Mouse (Mus musculus) liver, embryonic 11.5 days (tissue): ENCODE results near the gene Cdt1. TPM values are rescaled to one million over a fixed set of nuclear protein-coding genes. Genes with fewer than 3 reads are reported as not detected.

ENCODE experiments used
- ATAC-seq: fragments of 200-750 bp; cut with Nextera tagmentation; replicated peaks from 2 replicates; pipeline ENCODE4 v1.8.0; 2017; ENCODE audit warnings: moderate number of reproducible peaks, mild to moderate bottlenecking, moderate TSS enrichment, moderate library complexity; ENCODE audit not compliant: low FRiP score
- DNase-seq: peaks from one replicate; pipeline ENCODE4 v3.0.0-alpha.2; 2017; ENCODE audit warnings: low spot score
- H3K27ac ChIP-seq: fragments of 300-500 bp; sonication (generic); 2 replicates; pipeline ENCODE4 v1.5.1; 2014; ENCODE audit warnings: mild to moderate bottlenecking, low read depth, low read length, control low read depth
- H3K27me3 ChIP-seq: fragments of 300-500 bp; sonication (generic); replicated peaks from 2 replicates; pipeline ENCODE4 v1.6.1; 2014; ENCODE audit warnings: low read length, mixed read lengths; ENCODE audit not compliant: control insufficient read depth, insufficient read depth
- H3K36me3 ChIP-seq: fragments of 300-500 bp; sonication (generic); 2 replicates; pipeline ENCODE4 v1.6.1; 2014; ENCODE audit warnings: mild to moderate bottlenecking, low read length, moderate library complexity, mixed read lengths; ENCODE audit not compliant: control insufficient read depth, insufficient read depth
- H3K4me1 ChIP-seq: fragments of 300-500 bp; sonication (generic); replicated peaks from 2 replicates; pipeline ENCODE4 v1.6.1; 2014; ENCODE audit warnings: low read length, mixed read lengths; ENCODE audit not compliant: control insufficient read depth, insufficient read depth
- H3K4me2 ChIP-seq: fragments of 300-500 bp; sonication (generic); 2 replicates; pipeline ENCODE4 v1.6.1; 2014; ENCODE audit warnings: mild to moderate bottlenecking, control low read depth, moderate library complexity
- H3K4me3 ChIP-seq: fragments of 300-500 bp; sonication (generic); 2 replicates; pipeline ENCODE4 v1.5.1; 2014; ENCODE audit warnings: low read depth, low read length, control low read depth
- H3K9ac ChIP-seq: fragments of 300-500 bp; sonication (generic); 2 replicates; pipeline ENCODE4 v1.6.1; 2014; ENCODE audit warnings: low read depth, low read length, control low read depth
- H3K9me3 ChIP-seq: fragments of 300-500 bp; sonication (generic); 2 replicates; pipeline ENCODE4 v1.6.1; 2016; ENCODE audit warnings: low read length, inconsistent platforms, mixed read lengths; ENCODE audit not compliant: control insufficient read depth
- WGBS: fragments of 180-500 bp; shearing (Covaris S2); extraction: QIAGEN DNeasy Blood & Tissue Kit; methylation state at CpG from one replicate; pipeline ENCODE4 v1.1.7; 2014; 5-methylcytosine and 5-hydroxymethylcytosine counted together
- polyA plus RNA-seq: library from polyadenylated mRNA; unstranded; fragments of >200 nt; fragmentation: Nextera tagmentation; extraction: Ambion mirVana; gene quantifications from 2 replicates; pipeline ENCODE4 v1.2.1, GENCODE M21; 2014

Gene Cdt1
- polyA plus RNA-seq, 1 experiment from 2014 or later = 93.2 TPM

DNA sequence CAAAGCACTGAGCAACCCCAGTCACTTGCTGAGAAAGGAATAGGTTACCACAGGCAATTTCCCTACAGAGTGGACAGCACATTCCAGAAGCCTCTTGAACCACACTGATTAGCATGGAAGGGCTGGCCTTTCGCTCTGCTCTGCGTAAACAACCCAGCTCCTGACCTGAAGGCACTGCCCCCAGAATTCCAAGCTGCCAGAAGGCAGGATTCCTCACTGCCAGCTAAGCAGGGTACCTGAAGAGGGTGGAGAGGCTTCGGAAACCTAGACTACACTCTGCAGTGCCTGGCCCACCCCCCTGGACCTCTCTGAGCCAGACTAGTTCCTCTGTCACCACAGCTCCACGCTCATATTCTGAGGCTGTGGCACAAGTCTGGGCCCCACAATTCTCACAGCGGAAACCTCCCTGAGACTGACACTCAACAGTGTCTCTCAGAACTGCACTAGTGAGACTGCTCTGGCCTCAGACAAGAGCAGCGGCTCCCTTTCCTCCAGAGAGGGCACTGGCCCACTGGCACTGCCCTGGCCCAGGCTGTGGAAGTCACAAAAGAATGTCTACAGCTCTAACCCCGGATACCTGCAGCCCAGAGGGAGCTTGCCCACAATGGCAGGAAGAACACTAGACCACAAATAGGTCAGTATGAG lies 41.2 kb upstream of the Cdt1 start:
- Histone ChIP-seq H3K4me1 (peaks cover 61% of the 10 kb centered on the region), H3K4me2 (no peak overlapping the region), H3K4me3 (no peak overlapping the region), H3K27ac (peak overlapping the region; percentile 67), H3K9ac (0 out of 2 replicates have a peak overlapping the region, but pooled peaks have one; percentile 4), H3K9me3 (no peaks in the 10 kb centered on the region), H3K27me3 (no peaks in the 10 kb centered on the region), H3K36me3 (peaks cover 10% of the 10 kb centered on the region)
- ATAC-seq (no peak), DNase-seq (no peak)
- WGBS = 58% methylated on average over 7 of the region's 7 CpGs

DNA sequence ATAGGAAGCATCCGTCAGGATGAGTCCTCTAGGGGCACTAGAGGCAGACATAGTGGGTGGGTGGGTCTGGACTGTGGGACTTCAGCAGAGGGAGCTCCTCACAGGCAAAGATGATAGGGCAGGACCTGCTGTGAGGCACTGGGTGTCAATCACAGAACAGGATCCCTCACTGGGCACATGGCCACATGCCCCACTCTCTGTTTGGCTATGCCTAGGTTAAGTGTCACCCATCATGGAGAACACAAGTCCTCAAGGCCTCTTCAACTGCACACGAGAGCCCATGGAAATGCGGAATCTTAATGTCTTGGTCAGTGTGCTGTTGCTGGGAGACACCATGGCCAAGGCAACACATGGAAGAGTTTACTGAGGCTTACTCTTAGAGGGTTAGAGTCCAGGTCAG lies 39.9 kb upstream of the Cdt1 start:
- H3K9me3 ChIP-seq = no peaks in the 10 kb centered on the region
- H3K27ac ChIP-seq = no peak overlapping the region
- no peak overlapping the region for H3K4me3 ChIP-seq
- H3K4me2 ChIP-seq = no peak overlapping the region
- no peaks in the 10 kb centered on the region for H3K27me3 ChIP-seq
- peaks cover 64% of the 10 kb centered on the region for H3K4me1 ChIP-seq
- ATAC-seq = no peak
- WGBS = 98% methylated on average over 3 of the region's 3 CpGs
- no peak for DNase-seq
- peaks cover 10% of the 10 kb centered on the region for H3K36me3 ChIP-seq
- H3K9ac ChIP-seq = no peak overlapping the region

DNA sequence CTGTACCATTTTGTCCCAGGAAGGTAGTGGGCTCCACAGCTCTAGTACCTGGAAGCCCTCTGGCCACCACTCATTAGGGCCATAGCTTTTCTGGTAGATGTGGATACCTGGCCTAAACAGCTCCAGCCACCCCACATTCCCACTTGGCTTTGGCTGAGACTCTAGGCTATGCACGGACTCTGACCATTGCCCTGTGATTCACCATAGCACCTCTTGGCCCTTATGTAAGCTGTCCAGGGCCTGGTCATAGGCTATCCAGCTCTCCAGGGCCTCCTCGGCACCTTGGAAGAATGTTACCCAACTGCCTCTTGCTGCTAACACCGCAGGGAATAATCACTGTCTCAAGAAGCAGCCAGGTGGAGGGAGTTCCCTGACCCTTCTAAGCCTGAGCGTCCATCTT lies 38.7 kb upstream of the Cdt1 start:
- Histone ChIP-seq H3K9ac (no peak overlapping the region), H3K36me3 (peaks cover 10% of the 10 kb centered on the region), H3K27me3 (no peaks in the 10 kb centered on the region), H3K9me3 (no peaks in the 10 kb centered on the region), H3K4me2 (no peak overlapping the region), H3K4me1 (peaks cover 56% of the 10 kb centered on the region), H3K27ac (no peak overlapping the region), H3K4me3 (no peak overlapping the region)
- DNase-seq = no peak
- 89% methylated on average over 4 of the region's 4 CpGs for WGBS
- no peak for ATAC-seq

GRCm38 (mm10) chr8:122531312-122531711 lies 36.5 kb upstream of the Cdt1 start:
- no peaks in the 10 kb centered on the region for H3K27me3 ChIP-seq
- H3K36me3 ChIP-seq = peaks cover 12% of the 10 kb centered on the region
- no peak overlapping the region for H3K9ac ChIP-seq
- no peak for ATAC-seq
- H3K27ac ChIP-seq = no peak overlapping the region; the same call in 1 of the 2 replicates
- no peak overlapping the region for H3K4me3 ChIP-seq
- H3K4me1 ChIP-seq = peaks cover 46% of the 10 kb centered on the region
- no peak for DNase-seq
- H3K4me2 ChIP-seq = no peak overlapping the region
- no peaks in the 10 kb centered on the region for H3K9me3 ChIP-seq
- 84% methylated on average over 8 of the region's 8 CpGs for WGBS

- Histone ChIP-seq H3K27me3 (no peaks in the 10 kb centered on the region), H3K4me3 (peak overlapping the region; percentile 34), H3K4me2 (peak overlapping the region; percentile 67), H3K9ac (peak overlapping the region; percentile 58), H3K27ac (peak overlapping the region; percentile 90), H3K9me3 (no peaks in the 10 kb centered on the region), H3K36me3 (peaks cover 10% of the 10 kb centered on the region; the same call in 1 of the 2 replicates), H3K4me1 (peaks cover 63% of the 10 kb centered on the region)
- ATAC-seq = no peak
- 43% methylated on average over 6 of the region's 6 CpGs for WGBS
- DNase-seq = no peak
Measured at GRCm38 (mm10) chr8:122537033-122537432, 30.8 kb upstream of the Cdt1 start.

DNA sequence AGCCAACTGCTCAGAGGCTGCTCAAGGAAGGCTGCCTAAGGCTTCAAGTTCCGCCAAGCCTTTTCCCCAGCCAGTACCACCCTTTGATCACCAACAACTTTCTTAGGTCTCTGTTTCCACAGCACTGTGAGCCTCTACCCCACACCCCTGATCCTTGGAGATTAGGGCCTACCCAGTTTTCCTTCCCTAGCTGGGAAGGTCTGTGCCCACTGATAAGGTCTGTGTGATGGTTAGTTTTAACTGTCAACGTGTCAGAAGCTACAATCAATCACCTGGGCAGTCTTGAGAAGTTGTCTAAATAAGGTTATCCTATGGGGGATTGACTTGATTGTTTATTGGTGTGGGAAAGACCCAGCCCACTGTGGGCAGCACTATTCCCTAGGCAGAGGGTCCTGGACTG lies 30.0 kb upstream of the Cdt1 start:
- Histone ChIP-seq H3K4me3 (peak overlapping the region; percentile 34), H3K27me3 (no peaks in the 10 kb centered on the region), H3K9me3 (no peaks in the 10 kb centered on the region), H3K36me3 (peaks cover 10% of the 10 kb centered on the region; the same call in 1 of the 2 replicates), H3K4me1 (peaks cover 66% of the 10 kb centered on the region), H3K4me2 (peak overlapping the region; percentile 67), H3K27ac (peak overlapping the region; percentile 90), H3K9ac (peak overlapping the region; percentile 58)
- ATAC-seq (peak; percentile 93), DNase-seq (no peak)
- 29% methylated on average over 2 of the region's 2 CpGs for WGBS

GRCm38 (mm10) chr8:122538310-122539076 lies 29.3 kb upstream of the Cdt1 start:
- no peak for ATAC-seq
- no peaks in the 10 kb centered on the region for H3K27me3 ChIP-seq
- 77% methylated on average over 9 of the region's 9 CpGs for WGBS
- H3K36me3 ChIP-seq = peaks cover 13% of the 10 kb centered on the region; the same call in 1 of the 2 replicates
- H3K9ac ChIP-seq = no peak overlapping the region
- H3K9me3 ChIP-seq = no peaks in the 10 kb centered on the region
- no peak for DNase-seq
- peak overlapping the region; percentile 90 for H3K27ac ChIP-seq
- H3K4me2 ChIP-seq = peak overlapping the region; percentile 67
- H3K4me1 ChIP-seq = peaks cover 66% of the 10 kb centered on the region
- no peak overlapping the region for H3K4me3 ChIP-seq

DNA sequence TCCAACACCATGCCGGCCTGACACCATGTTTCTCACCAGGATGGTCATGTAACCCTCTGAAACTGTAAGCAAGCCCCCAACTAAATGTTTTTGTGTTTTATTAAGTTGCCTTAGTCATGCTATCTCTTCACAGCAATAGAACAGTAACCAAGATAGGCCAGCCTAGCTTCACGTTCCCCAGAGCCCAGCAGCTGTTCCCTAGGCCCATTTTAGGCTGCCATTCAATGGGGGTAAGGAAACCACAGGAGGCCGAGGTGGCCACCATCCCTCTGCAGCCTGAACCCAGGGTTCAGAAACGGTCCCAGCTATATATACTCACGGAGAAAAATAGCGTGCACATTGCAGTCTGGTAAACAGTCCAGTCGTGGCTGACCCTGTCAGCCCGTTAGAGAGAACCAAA lies 23.7 kb upstream of the Cdt1 start:
- Histone ChIP-seq H3K27me3 (no peaks in the 10 kb centered on the region), H3K4me1 (peaks cover 73% of the 10 kb centered on the region), H3K4me2 (no peak overlapping the region; the same call in 1 of the 2 replicates), H3K36me3 (peaks cover 13% of the 10 kb centered on the region; the same call in 1 of the 2 replicates), H3K27ac (no peak overlapping the region), H3K9me3 (no peaks in the 10 kb centered on the region), H3K4me3 (no peak overlapping the region), H3K9ac (no peak overlapping the region)
- no peak for DNase-seq
- no peak for ATAC-seq
- 81% methylated on average over 8 of the region's 8 CpGs for WGBS
